Mouse (Mus musculus): Measurements from ENCODE around the gene Fam219b. TPM values are rescaled to one million over a fixed set of nuclear protein-coding genes. Genes with fewer than 3 reads are reported as not detected.
A peak's percentile ranks its signal among the peaks of the same experiment; 100 is the strongest.

Fam219b gene
- polyA plus RNA-seq (2015; fragmentation: Nextera tagmentation; extraction: Ambion mirVana) = 5.3 and 5.7 TPM in 2 replicates

DNA sequence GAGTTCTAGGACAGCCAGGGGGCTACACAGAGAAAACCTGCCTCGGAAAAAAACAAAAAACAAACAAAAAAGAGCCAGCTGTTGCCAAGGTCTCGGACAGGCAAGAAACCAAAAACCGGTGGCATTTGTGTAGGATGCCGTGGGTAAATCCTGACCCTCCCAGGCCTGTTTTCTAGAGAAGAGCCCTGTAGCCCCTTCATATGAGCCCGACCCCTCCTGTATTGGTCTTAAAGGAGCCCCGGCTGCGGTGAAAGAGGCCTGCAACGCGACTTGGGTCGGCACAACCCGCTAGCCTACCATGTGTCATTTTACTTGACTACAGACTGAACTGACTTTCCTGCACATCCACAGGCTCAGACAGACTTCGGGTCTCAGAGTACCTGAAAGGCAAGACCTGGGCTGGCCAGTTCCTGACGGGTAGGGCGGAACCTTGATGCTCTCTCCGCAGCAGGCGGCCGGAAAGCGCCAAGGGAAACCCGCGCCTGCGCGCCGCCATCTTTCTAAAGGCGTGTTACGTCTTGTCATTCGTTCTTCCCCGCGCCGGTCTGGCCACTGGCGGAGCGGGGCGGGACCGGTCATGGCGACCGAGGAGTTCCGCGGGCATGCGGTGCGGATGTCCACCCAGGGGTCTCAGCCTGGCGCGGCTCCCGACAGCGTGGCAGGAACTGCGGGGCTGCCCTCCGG lies at the start of gene Fam219b:
TSS of gene Fam219b (plus strand) at position 485 of the 684 bp plus-strand sequence.
- Histone ChIP-seq H3K4me1 (ENCODE audit: control insufficient read depth, low read depth, low read length) (peaks cover 14% of the 10 kb centered on the region), H3K4me3 (ENCODE audit: low read depth, low read length) (peak within 1 kb of the TSS; percentile 90), H3K36me3 (ENCODE audit: control insufficient read depth, insufficient read depth) (peaks cover 12% of the 10 kb centered on the region), H3K9me3 (replicated peaks; ENCODE audit: control insufficient read depth, low read length) (no peaks in the 10 kb centered on the region), H3K9ac (ENCODE audit: low read depth, low read length) (peak within 1 kb of the TSS; percentile 90), H3K4me2 (ENCODE audit: low read depth, low read length) (peak within 1 kb of the TSS; percentile 93), H3K27ac (ENCODE audit: low read length) (peak within 1 kb of the TSS; percentile 78), H3K27me3 (ENCODE audit: control insufficient read depth, insufficient read depth, low read depth, low read length) (no peaks in the 10 kb centered on the region)
- 2% methylated on average over 45 of the region's 45 CpGs for WGBS (ENCODE audit: insufficient replicate concordance)
- ATAC-seq (ENCODE audit: low read depth) = peak; percentile 93

DNA sequence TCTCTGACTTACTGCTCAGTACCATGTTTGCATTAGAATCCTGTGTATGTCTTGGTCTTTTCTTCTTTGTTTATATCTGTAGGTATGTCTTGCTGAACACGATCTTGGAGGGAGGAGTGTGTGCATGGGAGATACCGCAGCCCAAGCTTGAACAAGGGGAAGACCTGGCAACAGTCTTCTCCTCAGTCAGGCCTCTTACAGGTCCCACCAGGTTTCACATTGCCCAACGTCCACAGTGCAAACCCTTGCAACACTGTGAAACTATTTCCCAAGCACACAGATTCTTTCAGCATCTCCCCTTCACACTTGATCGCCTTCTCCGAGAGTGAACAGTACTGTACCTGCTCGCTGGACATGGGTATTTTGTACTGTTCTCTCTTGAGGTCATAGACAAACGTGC lies 49.5 kb upstream of the Fam219b start:
- whole genome bisulfite sequencing (ENCODE audit: insufficient replicate concordance) = 52% methylated on average over 7 of the region's 7 CpGs
- Histone ChIP-seq H3K4me3 (ENCODE audit: low read depth, low read length) (no peak overlapping the region), H3K36me3 (ENCODE audit: control insufficient read depth, insufficient read depth) (no peaks in the 10 kb centered on the region), H3K4me1 (ENCODE audit: control insufficient read depth, low read depth, low read length) (no peaks in the 10 kb centered on the region), H3K9me3 (replicated peaks; ENCODE audit: control insufficient read depth, low read length) (no peaks in the 10 kb centered on the region; the same call in 1 of the 2 replicates), H3K27ac (ENCODE audit: low read length) (no peak overlapping the region), H3K4me2 (ENCODE audit: low read depth, low read length) (no peak overlapping the region), H3K27me3 (ENCODE audit: control insufficient read depth, insufficient read depth, low read depth, low read length) (no peaks in the 10 kb centered on the region; the same call in 1 of the 2 replicates), H3K9ac (ENCODE audit: low read depth, low read length) (no peak overlapping the region)
- ATAC-seq (ENCODE audit: low read depth) = no peak

DNA sequence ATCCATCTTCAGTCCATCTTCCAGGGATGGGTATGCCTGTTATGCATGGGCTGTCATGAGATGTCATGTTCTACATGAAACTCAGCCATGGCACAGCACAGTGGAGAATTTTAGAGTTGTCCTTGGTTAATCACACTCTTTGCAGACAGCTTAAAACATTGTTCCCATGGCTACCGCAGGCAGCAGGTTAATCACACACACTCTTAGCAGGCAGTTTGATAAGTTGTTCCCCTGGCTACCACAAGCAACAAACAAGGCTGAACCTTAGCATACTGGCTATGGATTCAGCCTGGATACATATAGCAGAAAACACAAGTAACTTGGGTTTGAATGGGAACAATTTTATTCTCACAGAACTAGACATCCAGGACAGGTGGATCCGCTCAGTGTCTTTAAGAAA lies 43.8 kb upstream of the Fam219b start:
- H3K9ac ChIP-seq (ENCODE audit: low read depth, low read length) = no peak overlapping the region
- no peak overlapping the region for H3K4me3 ChIP-seq (ENCODE audit: low read depth, low read length)
- ATAC-seq (ENCODE audit: low read depth) = no peak
- H3K9me3 ChIP-seq (replicated peaks; ENCODE audit: control insufficient read depth, low read length) = no peaks in the 10 kb centered on the region; the same call in 1 of the 2 replicates
- no peaks in the 10 kb centered on the region for H3K36me3 ChIP-seq (ENCODE audit: control insufficient read depth, insufficient read depth)
- H3K27me3 ChIP-seq (ENCODE audit: control insufficient read depth, insufficient read depth, low read depth, low read length) = no peaks in the 10 kb centered on the region; the same call in 1 of the 2 replicates
- WGBS (ENCODE audit: insufficient replicate concordance) = 65% methylated on average over 2 of the region's 2 CpGs
- no peak overlapping the region for H3K27ac ChIP-seq (ENCODE audit: low read length)
- no peak overlapping the region for H3K4me2 ChIP-seq (ENCODE audit: low read depth, low read length)
- H3K4me1 ChIP-seq (ENCODE audit: control insufficient read depth, low read depth, low read length) = no peaks in the 10 kb centered on the region

DNA sequence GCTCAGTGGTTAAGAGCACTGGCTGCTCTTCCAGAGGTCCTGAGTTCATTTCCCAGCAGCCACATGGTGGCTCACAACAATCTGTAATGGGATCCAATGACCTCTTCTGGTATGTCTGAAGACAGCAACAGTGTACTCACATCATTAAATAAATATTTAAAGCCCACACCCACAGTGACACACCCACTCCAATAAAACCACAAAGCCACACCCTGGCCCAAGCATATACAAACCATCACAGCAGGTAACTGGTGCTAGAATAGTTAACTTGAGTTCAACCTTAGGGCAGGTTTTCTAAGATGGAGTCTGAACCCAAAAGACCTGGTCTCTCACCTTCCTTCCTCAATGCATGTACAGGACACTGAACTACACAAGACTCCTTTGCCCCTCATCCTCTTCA lies 42.4 kb upstream of the Fam219b start:
- H3K27me3 ChIP-seq (ENCODE audit: control insufficient read depth, insufficient read depth, low read depth, low read length) = peaks cover 7% of the 10 kb centered on the region
- no peaks in the 10 kb centered on the region for H3K36me3 ChIP-seq (ENCODE audit: control insufficient read depth, insufficient read depth)
- H3K9ac ChIP-seq (ENCODE audit: low read depth, low read length) = no peak overlapping the region
- no peaks in the 10 kb centered on the region; the same call in 1 of the 2 replicates for H3K9me3 ChIP-seq (replicated peaks; ENCODE audit: control insufficient read depth, low read length)
- no peak overlapping the region for H3K4me2 ChIP-seq (ENCODE audit: low read depth, low read length)
- H3K4me1 ChIP-seq (ENCODE audit: control insufficient read depth, low read depth, low read length) = no peaks in the 10 kb centered on the region
- no peak for ATAC-seq (ENCODE audit: low read depth)
- no peak overlapping the region for H3K4me3 ChIP-seq (ENCODE audit: low read depth, low read length)
- no peak overlapping the region for H3K27ac ChIP-seq (ENCODE audit: low read length)

DNA sequence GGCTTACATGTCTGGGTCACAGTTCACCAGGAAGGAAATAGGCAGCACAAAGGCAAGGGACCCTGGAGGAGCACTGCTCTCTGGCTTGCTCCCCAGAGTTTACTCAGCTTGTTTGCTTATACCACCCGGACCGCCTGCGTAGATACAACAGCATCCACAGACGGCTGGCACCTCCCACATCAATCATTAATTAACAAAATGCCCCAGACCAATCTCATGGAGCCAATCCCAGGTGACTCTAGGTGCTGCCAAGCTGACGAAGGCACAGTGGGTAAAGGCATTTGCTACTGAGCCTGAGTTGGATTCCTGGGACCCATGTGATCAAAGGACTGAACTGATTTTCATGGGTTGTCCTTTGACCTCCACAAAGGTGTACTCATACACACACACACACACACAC lies 40.1 kb upstream of the Fam219b start:
- WGBS (ENCODE audit: insufficient replicate concordance) = 53% methylated on average over 5 of the region's 5 CpGs
- Histone ChIP-seq H3K9ac (ENCODE audit: low read depth, low read length) (no peak overlapping the region), H3K4me3 (ENCODE audit: low read depth, low read length) (no peak overlapping the region), H3K4me1 (ENCODE audit: control insufficient read depth, low read depth, low read length) (no peaks in the 10 kb centered on the region), H3K27ac (ENCODE audit: low read length) (no peak overlapping the region), H3K4me2 (ENCODE audit: low read depth, low read length) (no peak overlapping the region), H3K27me3 (ENCODE audit: control insufficient read depth, insufficient read depth, low read depth, low read length) (peaks cover 30% of the 10 kb centered on the region), H3K9me3 (replicated peaks; ENCODE audit: control insufficient read depth, low read length) (no peaks in the 10 kb centered on the region), H3K36me3 (ENCODE audit: control insufficient read depth, insufficient read depth) (no peaks in the 10 kb centered on the region)
- ATAC-seq (ENCODE audit: low read depth) = no peak

DNA sequence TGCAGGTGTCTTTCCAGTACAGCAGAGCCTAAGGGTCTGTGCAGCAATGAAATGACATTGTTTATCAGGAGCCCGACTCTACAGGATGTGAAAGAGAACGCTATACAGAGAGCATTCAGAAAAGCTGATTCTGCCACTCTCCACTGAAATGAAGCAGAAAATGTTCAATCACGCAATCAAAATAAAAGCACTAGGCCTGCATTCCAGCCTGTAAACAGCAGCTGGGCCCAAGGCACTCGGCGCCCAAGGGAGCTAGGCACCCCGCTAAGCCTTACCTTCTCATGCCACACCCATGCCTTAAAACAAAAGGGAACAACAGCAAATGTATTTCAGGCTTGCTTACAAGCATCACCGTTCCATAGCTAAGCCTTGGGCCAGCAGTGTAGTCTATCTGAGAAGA lies 38.8 kb upstream of the Fam219b start:
- Histone ChIP-seq H3K4me3 (ENCODE audit: low read depth, low read length) (no peak overlapping the region), H3K4me1 (ENCODE audit: control insufficient read depth, low read depth, low read length) (no peaks in the 10 kb centered on the region; the same call in 1 of the 2 replicates), H3K9ac (ENCODE audit: low read depth, low read length) (no peak overlapping the region), H3K36me3 (ENCODE audit: control insufficient read depth, insufficient read depth) (no peaks in the 10 kb centered on the region), H3K27me3 (ENCODE audit: control insufficient read depth, insufficient read depth, low read depth, low read length) (peaks cover 42% of the 10 kb centered on the region), H3K4me2 (ENCODE audit: low read depth, low read length) (no peak overlapping the region), H3K9me3 (replicated peaks; ENCODE audit: control insufficient read depth, low read length) (no peaks in the 10 kb centered on the region), H3K27ac (ENCODE audit: low read length) (no peak overlapping the region)
- 44% methylated on average over 7 of the region's 7 CpGs for WGBS (ENCODE audit: insufficient replicate concordance)
- no peak for ATAC-seq (ENCODE audit: low read depth)

DNA sequence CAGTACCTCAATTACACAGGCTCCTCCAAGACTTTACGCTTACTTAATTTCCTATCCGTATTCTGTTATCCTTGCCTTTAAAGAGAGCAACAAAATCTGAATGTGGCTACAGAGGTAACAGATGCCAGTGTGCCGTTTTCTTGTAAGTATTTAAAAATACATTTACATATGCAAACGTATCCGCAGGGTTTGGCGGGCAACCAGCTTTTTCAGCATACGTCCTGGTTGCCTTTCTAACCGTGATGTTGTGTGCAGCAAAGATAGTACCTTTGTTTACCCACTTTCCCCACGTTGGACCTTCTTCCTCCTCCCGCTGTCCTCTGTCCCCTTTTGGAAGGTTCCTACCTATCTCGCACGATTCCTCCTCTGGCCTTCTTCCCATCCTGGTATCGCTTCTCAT lies 35.9 kb upstream of the Fam219b start:
- Histone ChIP-seq H3K27me3 (ENCODE audit: control insufficient read depth, insufficient read depth, low read depth, low read length) (peaks cover 72% of the 10 kb centered on the region), H3K9me3 (replicated peaks; ENCODE audit: control insufficient read depth, low read length) (no peaks in the 10 kb centered on the region), H3K27ac (ENCODE audit: low read length) (no peak overlapping the region), H3K4me1 (ENCODE audit: control insufficient read depth, low read depth, low read length) (peaks cover 26% of the 10 kb centered on the region), H3K9ac (ENCODE audit: low read depth, low read length) (no peak overlapping the region), H3K4me2 (ENCODE audit: low read depth, low read length) (no peak overlapping the region), H3K4me3 (ENCODE audit: low read depth, low read length) (no peak overlapping the region), H3K36me3 (ENCODE audit: control insufficient read depth, insufficient read depth) (no peaks in the 10 kb centered on the region)
- WGBS (ENCODE audit: insufficient replicate concordance) = 15% methylated on average over 13 of the region's 13 CpGs
- no peak for ATAC-seq (ENCODE audit: low read depth)

DNA sequence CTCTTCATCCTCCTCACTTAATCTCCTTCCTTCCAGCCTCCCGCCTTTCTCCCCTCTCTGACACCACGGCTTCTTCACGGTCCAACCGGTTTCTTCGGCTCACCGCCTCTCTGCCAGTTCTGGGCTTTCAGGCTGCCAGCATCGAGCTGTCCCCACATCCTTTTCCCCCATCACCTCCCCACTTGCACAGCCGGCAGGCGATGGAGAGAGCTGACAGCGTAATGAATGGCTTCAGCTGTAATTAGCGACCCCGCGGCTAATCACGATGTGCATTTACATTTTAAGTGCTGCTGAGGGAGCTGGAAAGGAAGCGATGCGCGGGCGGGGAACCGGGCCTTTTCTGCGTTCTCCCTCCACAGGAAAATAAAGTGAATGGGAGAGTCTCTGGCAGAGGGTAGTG lies 35.5 kb upstream of the Fam219b start:
- 2% methylated on average over 20 of the region's 20 CpGs for WGBS (ENCODE audit: insufficient replicate concordance)
- Histone ChIP-seq H3K36me3 (ENCODE audit: control insufficient read depth, insufficient read depth) (no peaks in the 10 kb centered on the region), H3K9me3 (replicated peaks; ENCODE audit: control insufficient read depth, low read length) (no peaks in the 10 kb centered on the region), H3K27ac (ENCODE audit: low read length) (no peak overlapping the region), H3K9ac (ENCODE audit: low read depth, low read length) (no peak overlapping the region), H3K4me3 (ENCODE audit: low read depth, low read length) (no peak overlapping the region), H3K27me3 (ENCODE audit: control insufficient read depth, insufficient read depth, low read depth, low read length) (peaks cover 73% of the 10 kb centered on the region), H3K4me2 (ENCODE audit: low read depth, low read length) (no peak overlapping the region), H3K4me1 (ENCODE audit: control insufficient read depth, low read depth, low read length) (peaks cover 29% of the 10 kb centered on the region)
- no peak for ATAC-seq (ENCODE audit: low read depth)

DNA sequence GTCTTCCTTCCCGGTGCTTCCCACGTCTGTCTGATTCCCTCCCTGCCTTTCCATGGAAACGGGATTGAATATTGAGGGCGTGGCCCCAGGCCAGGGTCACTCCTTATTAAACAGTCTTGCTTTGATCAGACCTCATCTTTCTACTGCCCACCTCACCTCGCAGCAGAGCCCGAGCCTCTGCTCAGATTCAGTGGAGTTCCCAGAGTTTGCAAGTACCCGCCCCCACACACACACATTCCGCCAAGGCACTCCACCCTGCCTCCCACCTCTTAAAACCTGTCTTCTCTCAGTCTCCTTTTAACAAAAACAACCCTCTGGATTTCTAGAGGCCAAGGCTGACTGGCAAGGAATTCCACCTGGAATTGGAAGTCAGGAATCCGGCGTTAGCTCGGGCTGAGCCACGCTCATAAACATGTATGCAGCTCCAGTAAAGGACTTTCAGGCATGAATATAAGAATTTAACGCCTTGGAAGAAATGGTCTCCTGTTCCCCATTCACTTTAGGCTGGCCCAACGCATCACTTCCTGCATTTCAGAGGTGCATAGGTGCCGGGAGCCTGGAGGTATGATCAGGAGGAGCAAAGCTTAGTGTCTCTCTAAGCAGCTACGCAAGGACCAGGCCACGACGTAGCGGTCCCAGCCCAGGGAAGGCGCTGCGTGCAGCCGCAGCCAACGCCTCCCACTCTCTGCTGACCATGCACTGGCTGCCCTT lies 34.3 kb upstream of the Fam219b start:
- Histone ChIP-seq H3K9ac (ENCODE audit: low read depth, low read length) (no peak overlapping the region), H3K27me3 (ENCODE audit: control insufficient read depth, insufficient read depth, low read depth, low read length) (peaks cover 76% of the 10 kb centered on the region), H3K9me3 (replicated peaks; ENCODE audit: control insufficient read depth, low read length) (no peaks in the 10 kb centered on the region), H3K36me3 (ENCODE audit: control insufficient read depth, insufficient read depth) (no peaks in the 10 kb centered on the region), H3K4me3 (ENCODE audit: low read depth, low read length) (peak overlapping the region; percentile 47), H3K4me1 (ENCODE audit: control insufficient read depth, low read depth, low read length) (peaks cover 31% of the 10 kb centered on the region), H3K4me2 (ENCODE audit: low read depth, low read length) (peak overlapping the region; percentile 72), H3K27ac (ENCODE audit: low read length) (no peak overlapping the region)
- no peak for ATAC-seq (ENCODE audit: low read depth)
- 4% methylated on average over 23 of the region's 23 CpGs for WGBS (ENCODE audit: insufficient replicate concordance)

Data from liver, embryonic 16.5 days (tissue).